Mouse (Mus musculus) lung, embryonic 14.5 days (tissue): ENCODE results near the gene Pdpk1. TPM values are rescaled to one million over a fixed set of nuclear protein-coding genes. Genes with fewer than 3 reads are reported as not detected.
A peak's percentile ranks its signal among the peaks of the same experiment; 100 is the strongest.

Experiments
- ATAC-seq: fragments of 200-750 bp; cut with Nextera tagmentation; 2 replicates; pipeline ENCODE4 v1.8.0; 2017; ENCODE audit warnings: mild to moderate bottlenecking, moderate TSS enrichment, moderate library complexity; ENCODE audit not compliant: insufficient read depth
- DNase-seq: peaks from one replicate; pipeline ENCODE4 v3.0.0-alpha.2; 2015
- H3K27ac ChIP-seq: fragments of 300-500 bp; sonication (generic); 2 replicates; pipeline ENCODE4 v1.5.1; 2014; ENCODE audit warnings: low read depth, mild to moderate bottlenecking, moderate library complexity
- H3K27me3 ChIP-seq: fragments of 300-500 bp; sonication (generic); 2 replicates; pipeline ENCODE4 v1.6.1; 2014; ENCODE audit warnings: low read length, control low read depth; ENCODE audit not compliant: insufficient read depth
- H3K36me3 ChIP-seq: fragments of 300-500 bp; sonication (generic); 2 replicates; pipeline ENCODE4 v1.6.1; 2014; ENCODE audit warnings: control low read depth; ENCODE audit not compliant: insufficient read depth
- H3K4me1 ChIP-seq: fragments of 300-500 bp; sonication (generic); 2 replicates; pipeline ENCODE4 v1.6.1; 2014; ENCODE audit warnings: antibody characterized with exemption, control low read depth; ENCODE audit not compliant: insufficient read depth
- H3K4me2 ChIP-seq: fragments of 300-500 bp; sonication (generic); 2 replicates; pipeline ENCODE4 v1.6.1; 2014; ENCODE audit warnings: mild to moderate bottlenecking
- H3K4me3 ChIP-seq: fragments of 300-500 bp; sonication (generic); 2 replicates; pipeline ENCODE4 v1.5.1; 2014; ENCODE audit warnings: low read depth, low read length
- H3K9ac ChIP-seq: fragments of 300-500 bp; sonication (generic); 2 replicates; pipeline ENCODE4 v1.6.1; 2014
- H3K9me3 ChIP-seq: fragments of 300-500 bp; sonication (generic); 2 replicates; pipeline ENCODE4 v1.6.1; 2016; ENCODE audit warnings: low read depth, low read length, control low read depth
- CTCF ChIP-seq: IDR thresholded peaks from 2 replicates; pipeline ENCODE4 v1.5.1; 2016; ENCODE audit warnings: antibody characterized with exemption, low read depth
- WGBS: fragments of 180-500 bp; shearing (Covaris S2); extraction: QIAGEN DNeasy Blood & Tissue Kit; methylation state at CpG from one replicate; pipeline ENCODE4 v1.1.7; 2014; 5-methylcytosine and 5-hydroxymethylcytosine counted together
- polyA plus RNA-seq: library from polyadenylated mRNA; unstranded; fragments of >200 nt; fragmentation: Nextera tagmentation; extraction: Ambion mirVana; gene quantifications from 2 replicates; pipeline ENCODE4 v1.2.1, GENCODE M21; 2014

Gene Pdpk1
- polyA plus RNA-seq, 1 experiment from 2014 or later: 37.3 TPM

- H3K36me3 ChIP-seq: peaks cover 9% of the 10 kb centered on the region; the same call in 1 of the 2 replicates
- WGBS: 64% methylated on average over 3 of the region's 3 CpGs
- no peak for TF ChIP-seq CTCF
- no peak for ATAC-seq
- H3K9ac ChIP-seq: no peak overlapping the region
- H3K27ac ChIP-seq: no peak overlapping the region
- no peak for DNase-seq
- no peaks in the 10 kb centered on the region for H3K9me3 ChIP-seq
- no peaks in the 10 kb centered on the region; the same call in 1 of the 2 replicates for H3K27me3 ChIP-seq
- no peaks in the 10 kb centered on the region for H3K4me1 ChIP-seq
- H3K4me2 ChIP-seq: no peak overlapping the region
- H3K4me3 ChIP-seq: no peak overlapping the region
Measured at GRCm38 (mm10) chr17:24154463-24154862, 3.7 kb upstream of the Pdpk1 start.

- peak; percentile 91 for TF ChIP-seq CTCF
- peak overlapping the region; percentile 46 for H3K9ac ChIP-seq
- H3K9me3 ChIP-seq: no peaks in the 10 kb centered on the region
- no peaks in the 10 kb centered on the region for H3K4me1 ChIP-seq
- WGBS: under 1% methylated on average over 26 of the region's 26 CpGs
- H3K4me2 ChIP-seq: peak overlapping the region; percentile 83
- H3K4me3 ChIP-seq: peak overlapping the region; percentile 43
- H3K27me3 ChIP-seq: no peaks in the 10 kb centered on the region; the same call in 1 of the 2 replicates
- H3K36me3 ChIP-seq: peaks cover 3% of the 10 kb centered on the region; the same call in 1 of the 2 replicates
- ATAC-seq (peak; percentile 94), DNase-seq (peak; percentile 91)
- no peak overlapping the region for H3K27ac ChIP-seq
Measured at GRCm38 (mm10) chr17:24151890-24152563, 1.3 kb upstream of the Pdpk1 start.

GRCm38 (mm10) chr17:24151382-24151781 is 658 bp upstream of the Pdpk1 start:
- ATAC-seq (peak; percentile 5), DNase-seq (peak; percentile 21)
- H3K4me2 ChIP-seq: peak overlapping the region; percentile 83
- H3K27me3 ChIP-seq: no peaks in the 10 kb centered on the region; the same call in 1 of the 2 replicates
- H3K9me3 ChIP-seq: no peaks in the 10 kb centered on the region
- no peaks in the 10 kb centered on the region for H3K4me1 ChIP-seq
- H3K9ac ChIP-seq: peak overlapping the region; percentile 46; the same call in 1 of the 2 replicates
- no peak overlapping the region for H3K27ac ChIP-seq
- H3K36me3 ChIP-seq: peaks cover 1% of the 10 kb centered on the region; the same call in 1 of the 2 replicates
- WGBS: 18% methylated on average over 7 of the region's 7 CpGs
- no peak for TF ChIP-seq CTCF
- H3K4me3 ChIP-seq: peak overlapping the region; percentile 43

- DNase-seq: no peak
- WGBS: 86% methylated on average over 7 of the region's 7 CpGs
Measured at GRCm38 (mm10) chr17:24149421-24149820, 1.3 kb downstream of the Pdpk1 start.

GRCm38 (mm10) chr17:24142897-24143296 is 7.8 kb downstream of the Pdpk1 start:
- peaks cover 9% of the 10 kb centered on the region for H3K4me1 ChIP-seq
- no peak for DNase-seq
- no peaks in the 10 kb centered on the region for H3K36me3 ChIP-seq
- H3K27ac ChIP-seq: no peak overlapping the region
- H3K9me3 ChIP-seq: no peaks in the 10 kb centered on the region
- WGBS: 34% methylated on average over 2 of the region's 2 CpGs
- ATAC-seq: no peak
- TF ChIP-seq CTCF: no peak
- no peaks in the 10 kb centered on the region for H3K27me3 ChIP-seq
- no peak overlapping the region for H3K4me3 ChIP-seq
- H3K4me2 ChIP-seq: no peak overlapping the region
- no peak overlapping the region for H3K9ac ChIP-seq

More at GRCm38 (mm10) chr17:24149421-24149820, 1.3 kb downstream of the Pdpk1 start:
- Histone ChIP-seq H3K27me3 (no peaks in the 10 kb centered on the region; the same call in 1 of the 2 replicates), H3K9ac (no peak overlapping the region), H3K36me3 (no peaks in the 10 kb centered on the region), H3K27ac (no peak overlapping the region), H3K9me3 (no peaks in the 10 kb centered on the region), H3K4me2 (no peak overlapping the region), H3K4me3 (no peak overlapping the region), H3K4me1 (no peaks in the 10 kb centered on the region)
- no peak for TF ChIP-seq CTCF
- ATAC-seq: no peak

- H3K36me3 ChIP-seq: no peaks in the 10 kb centered on the region
- H3K9ac ChIP-seq: peak overlapping the region; percentile 89
- peak; percentile 98 for ATAC-seq
- no peaks in the 10 kb centered on the region for H3K9me3 ChIP-seq
- H3K27ac ChIP-seq: peak overlapping the region; percentile 86
- peak overlapping the region; percentile 76 for H3K4me2 ChIP-seq
- H3K4me3 ChIP-seq: peak overlapping the region; percentile 96
- H3K27me3 ChIP-seq: no peaks in the 10 kb centered on the region
- H3K4me1 ChIP-seq: peaks cover 9% of the 10 kb centered on the region
- under 1% methylated on average over 52 of the region's 57 CpGs for WGBS
- DNase-seq: peak; percentile 99
- TF ChIP-seq CTCF: no peak
Measured at GRCm38 (mm10) chr17:24141425-24141920, 9.3 kb downstream of the Pdpk1 start.

- TF ChIP-seq CTCF: no peak
- Histone ChIP-seq H3K9me3 (no peaks in the 10 kb centered on the region), H3K36me3 (no peaks in the 10 kb centered on the region), H3K4me1 (peaks cover 9% of the 10 kb centered on the region), H3K4me3 (peak overlapping the region; percentile 96), H3K9ac (peak overlapping the region; percentile 89), H3K27ac (peak overlapping the region; percentile 86), H3K27me3 (no peaks in the 10 kb centered on the region), H3K4me2 (peak overlapping the region; percentile 76)
- ATAC-seq (peak; percentile 52), DNase-seq (peak; percentile 43)
- WGBS: 2% methylated on average over 42 of the region's 43 CpGs
Measured at GRCm38 (mm10) chr17:24140845-24141424, 9.8 kb downstream of the Pdpk1 start.
